In the genomic region with DNA sequence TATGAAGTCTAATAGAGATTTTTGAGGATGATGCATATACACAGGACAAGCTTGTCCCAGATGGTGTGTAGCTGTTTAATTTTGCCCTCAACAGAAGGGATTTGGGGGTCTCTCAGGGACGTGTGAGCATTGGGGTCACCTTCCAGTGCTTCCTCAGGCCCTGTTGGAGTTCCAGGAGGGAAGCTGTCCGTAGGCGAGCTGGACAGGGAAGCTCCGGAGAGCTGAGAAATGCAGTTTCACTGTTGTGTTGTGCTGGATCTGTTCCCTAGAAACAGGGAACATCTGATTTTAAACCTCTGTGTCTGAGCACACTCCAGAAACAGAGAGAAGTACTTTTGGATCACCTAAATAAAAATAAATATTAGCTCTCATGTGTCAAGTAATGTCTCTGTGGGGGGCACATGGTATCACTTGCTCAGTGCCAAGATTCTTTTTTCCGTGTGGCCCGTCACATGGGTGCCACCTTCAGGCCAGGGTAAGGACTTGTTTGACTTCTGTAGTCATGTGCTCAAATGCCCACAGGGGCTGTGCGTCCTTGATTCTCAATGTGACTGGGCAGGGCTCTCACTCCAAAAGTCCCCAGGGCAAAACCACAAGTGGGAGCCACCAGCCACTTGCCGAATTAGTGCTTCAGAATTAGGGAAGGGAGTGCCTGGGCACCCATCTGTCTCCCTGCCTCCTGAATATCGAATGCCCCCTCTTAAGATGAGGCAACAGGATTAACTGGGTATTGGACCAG, we compare ENCODE assay signal across 8 mouse cellular contexts. TPM values are rescaled to one million over a fixed set of nuclear protein-coding genes. Genes with fewer than 3 reads are reported as not detected.
DNase-seq lines count a peak whose midpoint lies in the region; ATAC-seq and TF ChIP-seq lines count a peak whose summit lies in the region.
"Had no signal": no experiment of that assay in that cellular context is flagged by ENCODE, and none has a peak within 500 bp of the region (broad histone marks: within the 10 kb centered on the region; RNA-seq: fewer than 3 reads in every experiment).

No protein-coding gene starts in this region.

- no peak for TF ChIP-seq POLR2A in small intestine, adult 2 months (IDR thresholded peaks at IDR 0.05; ENCODE audit: low read depth, low read length)

- H3K27me3 ChIP-seq in small intestine, adult 2 months (ENCODE audit: control insufficient read depth, insufficient read depth, low read length) = no peaks in the 10 kb centered on the region
- H3K27me3 ChIP-seq: neural tube, embryonic 13.5 days had no signal

- no peak for TF ChIP-seq CTCF in small intestine, adult 2 months (IDR thresholded peaks at IDR 0.05; ENCODE audit: extremely low read depth, insufficient read length, insufficient replicate concordance, low read depth, low read length)

- 48% methylated on average over 9 of the region's 9 CpGs for WGBS in small intestine, adult 2 months

- H3K4me1 ChIP-seq in brown adipose tissue, adult 24 weeks (ENCODE audit: control insufficient read depth, insufficient read depth, insufficient read length, low read length) = peaks cover 23% of the 10 kb centered on the region
- no peaks in the 10 kb centered on the region; the same call in 1 of the 2 replicates for H3K4me1 ChIP-seq in small intestine, adult 2 months (ENCODE audit: control insufficient read depth, insufficient read depth, insufficient read length, low read length)

- peak; percentile 12 for DNase-seq in right cerebral cortex, adult 18-20 months
- no peak for DNase-seq in right cerebral cortex, postnatal 36 days (ENCODE audit: low spot score in 2 of 2)
- DNase-seq in frontal cortex, postnatal 10 days (ENCODE audit: low spot score in 2 of 2) = no peak
- DNase-seq in urinary bladder, adult 18-20 months (ENCODE audit: low spot score in 2 of 2) = no peak

- ATAC-seq in hematopoietic stem cell, adult 5-6 weeks (replicated peaks in 1 of 2; ENCODE audit: insufficient read depth in 1 of 2, low FRiP score in 2 of 2, low TSS enrichment in 1 of 2, low read depth in 1 of 2, poor library complexity in 2 of 2, severe bottlenecking in 2 of 2) = peak; percentile 55 to 61; a peak in 2 of 4 replicates

- H3K36me3 ChIP-seq in small intestine, adult 2 months (ENCODE audit: control insufficient read depth, insufficient read depth, low read length) = no peaks in the 10 kb centered on the region; the same call in 1 of the 2 replicates

- H3K27ac ChIP-seq in brown adipose tissue, adult 24 weeks (replicated peaks; ENCODE audit: low read depth, low read length) = peak overlapping the region; percentile 57
- peak overlapping the region; percentile 59 for H3K27ac ChIP-seq in small intestine, adult 2 months (ENCODE audit: insufficient read depth, low read depth, low read length)
- H3K27ac ChIP-seq: neural tube, embryonic 13.5 days had no signal

- H3K4me3 ChIP-seq in brown adipose tissue, adult 24 weeks (ENCODE audit: insufficient read depth, low read depth, low read length) = no peak overlapping the region
- H3K4me3 ChIP-seq in small intestine, adult 2 months (ENCODE audit: low read depth, low read length) = no peak overlapping the region
- H3K4me3 ChIP-seq: neural tube, embryonic 13.5 days had no signal

RNA-seq across cellular contexts. Expression of a gene that starts 7.4 kb away (rescaled TPM):
- 2.4 and 3.1 TPM in 2 replicates for polyA plus RNA-seq in brown adipose tissue, adult 24 weeks (2012; ENCODE audit: insufficient read depth, insufficient read length, missing spikeins)
- total RNA-seq in hematopoietic stem cell, adult 5-6 weeks (2017) = 1.4 and 4.2 TPM in 2 replicates
- polyA plus RNA-seq in small intestine, adult 2 months (2012; rRNA removed) = 4.4 and 6.8 TPM in 2 replicates

RNA-seq across cellular contexts. Expression of a gene that starts 11.0 kb away (rescaled TPM):
- 2.3 and 18.9 TPM in 2 replicates for polyA plus RNA-seq in brown adipose tissue, adult 24 weeks (2012; ENCODE audit: insufficient read depth, insufficient read length, missing spikeins)
- total RNA-seq in hematopoietic stem cell, adult 5-6 weeks (2017) = 4.3 and 13.2 TPM in 2 replicates
- 12.6 and 25.3 TPM in 2 replicates for polyA plus RNA-seq in small intestine, adult 2 months (2012; rRNA removed)
